Mouse (Mus musculus) heart, postnatal 0 days (tissue): ENCODE data around the gene Slc47a2.

Source experiments
- CTCF ChIP-seq: IDR thresholded peaks from 2 replicates; pipeline ENCODE4 v1.5.1; 2016; ENCODE audit warnings: antibody characterized with exemption, control low read depth, low read depth
- EP300 ChIP-seq: IDR thresholded peaks from 2 replicates; pipeline ENCODE4 v1.6.1; 2016; ENCODE audit warnings: antibody characterized with exemption, low read depth

DNA sequence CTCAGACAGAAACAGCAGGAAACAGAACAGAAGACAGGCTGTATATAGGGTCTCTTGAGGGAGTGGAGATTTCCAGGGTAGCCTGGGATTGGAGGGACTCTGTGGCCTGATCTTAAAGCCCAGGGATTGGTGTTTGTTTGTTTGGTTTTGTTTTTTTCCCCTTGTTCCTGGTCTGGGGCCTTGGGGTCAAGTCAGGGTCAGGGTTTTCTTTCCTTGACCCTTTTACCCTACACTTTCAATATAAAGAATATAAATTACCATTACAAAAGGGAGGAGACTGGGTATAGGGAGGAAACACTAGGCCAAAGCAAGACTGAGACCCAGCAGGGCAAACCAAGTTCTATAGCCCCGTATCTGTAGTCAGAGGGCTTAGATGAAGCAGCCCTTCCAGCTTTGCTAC is 46.1 kb downstream of the Slc47a2 start:
- no peak for TF ChIP-seq CTCF
- TF ChIP-seq EP300, result no peak
